Mouse (Mus musculus): ENCODE measurements at regions not wholly inside any gene's neighbourhood (a gene's known extent, or its start where the extent isn't known, plus 50 kb on each side); places are given as distances from the start of the nearest gene placed in this dataset.
A peak's percentile ranks its signal among the peaks of the same experiment; 100 is the strongest.

GRCm38 (mm10) chr12:15741219-15741618 is 75.5 kb downstream of the Trib2 start:
- no peak for DNase-seq
- intact Hi-C loops (cut with DNase I): no loop called here

GRCm38 (mm10) chr12:15738989-15739388 is 77.7 kb downstream of the Trib2 start:
- no peak for DNase-seq

DNA sequence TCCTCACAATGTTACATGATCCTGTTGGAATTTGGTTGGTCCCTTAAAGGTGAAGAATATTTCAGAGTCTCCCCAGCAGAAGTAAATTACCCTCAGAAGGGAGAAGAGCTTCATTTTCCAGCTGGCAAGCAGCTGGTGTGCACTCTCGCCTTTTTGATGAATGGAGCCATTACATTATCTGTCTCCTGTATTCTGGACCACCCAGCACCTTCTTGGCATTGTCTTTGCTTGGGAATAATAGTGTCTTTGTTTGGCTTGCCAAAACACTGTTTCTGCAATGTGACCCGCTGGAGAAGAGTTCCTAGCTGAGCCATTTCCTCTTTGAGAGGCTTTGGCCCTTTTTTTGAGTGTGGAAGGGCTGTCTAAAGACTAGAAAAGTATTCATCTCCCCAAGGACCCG is 85.5 kb downstream of the Trib2 start:
- peak; percentile 63 for DNase-seq
- intact Hi-C loops (cut with DNase I): no loop called here

More at GRCm38 (mm10) chr12:15738989-15739388, 77.7 kb downstream of the Trib2 start:
- intact Hi-C loops (cut with DNase I): no loop called here

- intact Hi-C loops (cut with DNase I): no loop called here
- DNase-seq: no peak
These were observed 87.0 kb downstream of the Trib2 start for GRCm38 (mm10) chr12:15729696-15730095.

DNA sequence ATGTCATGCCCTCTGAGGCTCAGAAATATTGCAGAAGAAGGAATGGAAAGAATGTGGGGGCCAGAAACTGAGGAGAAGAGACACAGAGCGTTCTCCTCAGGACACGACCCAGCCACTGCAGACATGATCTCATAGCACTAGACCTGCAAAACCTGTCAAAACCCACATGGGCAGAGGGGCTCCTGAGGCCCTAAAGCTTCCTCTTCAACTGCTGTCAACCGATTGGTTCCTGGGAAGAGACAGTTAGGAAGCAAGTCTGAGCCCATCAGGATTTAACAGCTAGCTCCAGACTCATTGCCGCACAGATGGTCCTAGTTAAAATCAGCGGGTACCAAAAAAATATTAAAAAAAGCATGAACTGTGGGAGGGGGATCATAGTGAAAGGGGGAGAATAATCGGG is 93.2 kb downstream of the Trib2 start:
- intact Hi-C loops (cut with DNase I): no loop called here
- DNase-seq: no peak

DNA sequence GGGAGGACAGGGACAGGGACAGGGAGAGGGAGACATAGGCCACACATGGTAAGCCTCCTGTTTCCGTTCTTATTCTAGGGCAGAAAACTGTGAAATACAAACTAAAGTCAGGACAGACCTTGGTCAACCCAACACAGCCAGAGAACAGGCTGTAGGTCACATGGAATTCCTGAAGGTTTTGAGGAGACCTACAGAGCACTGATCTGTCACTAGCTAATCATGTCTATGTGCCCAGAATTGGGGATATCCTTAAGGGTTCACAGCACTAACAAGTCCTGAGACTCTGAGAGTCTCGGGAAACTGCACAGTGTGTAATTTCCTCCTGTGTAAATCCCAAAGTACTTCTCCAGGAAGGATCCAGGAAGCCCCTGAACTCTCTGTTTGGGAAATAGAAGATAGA is 94.6 kb downstream of the Trib2 start:
- intact Hi-C loops (cut with DNase I): no loop called here
- no peak for DNase-seq

- no peak for DNase-seq
- intact Hi-C loops (cut with DNase I): no loop called here
These were observed 96.6 kb downstream of the Trib2 start for GRCm38 (mm10) chr12:15720171-15720570.

- no peak for DNase-seq
- intact Hi-C loops (cut with DNase I): no loop called here
These were observed 97.9 kb downstream of the Trib2 start for GRCm38 (mm10) chr12:15718827-15719226.

DNA sequence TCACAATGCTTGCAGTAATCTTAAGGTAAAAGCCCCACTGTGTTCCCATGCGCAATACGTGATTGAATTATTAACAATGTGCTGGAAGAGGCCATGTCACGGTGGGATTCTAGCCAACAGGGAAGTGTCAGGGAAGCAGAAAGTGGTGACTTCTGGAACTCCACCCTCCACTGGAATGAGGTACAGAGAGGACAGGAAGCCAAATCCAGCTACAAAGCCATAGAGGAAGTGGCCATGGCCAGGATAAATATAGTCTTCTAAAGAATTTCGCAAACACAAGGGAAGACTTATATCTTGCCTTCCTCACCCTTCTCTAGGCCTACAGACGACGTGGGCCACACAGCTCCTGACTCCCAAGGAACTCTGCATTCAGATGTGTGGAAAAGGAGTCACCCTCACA is 98.7 kb downstream of the Trib2 start:
- intact Hi-C loops (cut with DNase I): no loop called here
- no peak for DNase-seq

DNA sequence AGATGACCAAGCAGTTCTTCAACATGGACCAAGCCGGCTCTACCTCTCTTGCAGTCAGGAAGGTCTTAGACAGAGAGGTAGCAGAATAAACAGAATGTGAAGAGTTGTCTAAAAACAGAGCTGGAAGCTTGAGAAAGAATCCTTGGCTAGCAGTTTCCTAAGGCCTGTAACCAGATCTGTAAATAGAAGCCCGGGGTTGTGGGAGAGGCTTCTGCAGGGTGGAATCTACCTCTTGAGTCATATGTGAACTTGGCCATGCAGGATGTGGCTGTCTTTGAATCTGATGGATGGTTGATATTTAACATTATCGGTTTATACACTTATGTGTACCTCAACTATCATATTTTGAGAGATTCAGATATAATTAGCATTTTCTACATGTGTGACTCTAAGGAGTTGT is 99.4 kb downstream of the Trib2 start:
- DNase-seq: no peak
- intact Hi-C loops (cut with DNase I): no loop called here

DNA sequence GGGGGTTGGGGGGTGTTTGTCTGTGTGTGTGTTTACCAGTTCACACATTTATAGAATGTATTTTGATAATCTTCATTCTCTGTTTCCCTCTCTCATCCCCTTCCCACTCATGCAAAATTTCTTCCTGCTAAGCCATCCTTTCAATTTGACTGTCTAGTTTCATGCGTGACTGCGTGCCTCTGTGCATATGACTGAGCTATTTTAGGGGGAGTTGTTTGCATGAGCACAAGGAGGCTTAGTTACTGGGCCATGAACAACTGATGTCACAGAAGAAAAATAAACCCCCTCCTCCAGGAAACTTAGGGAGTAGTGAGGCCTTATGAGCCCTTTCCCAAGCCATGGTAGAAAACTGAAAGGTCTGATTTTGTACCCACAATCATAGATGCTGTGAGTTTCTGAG is 103.1 kb downstream of the Trib2 start:
- intact Hi-C loops (cut with DNase I): no loop called here
- no peak for DNase-seq

- DNase-seq: no peak
These were observed 109.1 kb downstream of the Trib2 start for GRCm38 (mm10) chr12:15707570-15708095.

GRCm38 (mm10) chr12:15704412-15704811 is 112.3 kb downstream of the Trib2 start:
- DNase-seq: peak; percentile 4
- intact Hi-C loops (cut with DNase I): no loop called here

More at GRCm38 (mm10) chr12:15707570-15708095, 109.1 kb downstream of the Trib2 start:
- intact Hi-C loops (cut with DNase I): no loop called here

- DNase-seq: no peak
- intact Hi-C loops (cut with DNase I): no loop called here
These were observed 114.6 kb downstream of the Trib2 start for GRCm38 (mm10) chr12:15702137-15702536.

GRCm38 (mm10) chr12:15698829-15699228 is 117.9 kb downstream of the Trib2 start:
- no peak for DNase-seq
- intact Hi-C loops (cut with DNase I): no loop called here

DNA sequence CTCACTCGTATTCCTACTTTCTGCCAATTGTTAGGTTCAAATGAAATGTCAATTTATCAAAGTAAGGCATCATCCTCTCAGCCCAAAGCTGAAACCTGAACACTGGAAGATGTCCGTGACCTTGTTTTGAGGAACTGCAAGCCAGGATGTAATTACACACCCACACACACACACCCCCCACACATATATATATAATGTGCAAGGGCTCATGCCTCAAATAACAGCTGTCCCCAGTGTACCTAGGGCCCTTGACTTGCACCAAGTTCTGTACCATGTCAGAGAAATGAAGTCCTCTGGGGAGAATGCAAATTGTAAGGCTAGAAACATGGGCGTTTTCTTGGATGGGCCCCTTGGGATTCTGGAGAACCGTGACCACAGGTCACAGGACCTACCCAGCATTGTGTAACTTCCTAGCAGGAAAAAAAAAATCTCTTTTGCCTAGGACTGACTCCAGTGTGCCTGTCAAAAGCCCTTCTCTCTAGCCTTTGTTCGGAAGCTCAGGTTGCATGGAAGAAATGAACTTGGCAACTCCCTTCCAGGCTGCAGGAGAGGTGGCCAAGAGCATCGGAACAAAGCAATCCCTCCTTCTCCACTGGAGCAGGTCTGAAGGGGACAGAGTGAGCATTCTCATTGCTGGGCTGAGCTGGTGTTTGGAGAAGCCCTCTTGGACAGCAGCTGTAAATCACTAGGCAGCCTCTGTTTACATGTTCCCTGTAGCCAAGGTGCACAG is 118.5 kb downstream of the Trib2 start:
- DNase-seq: no peak
- intact Hi-C loops (cut with DNase I): no loop called here

DNA sequence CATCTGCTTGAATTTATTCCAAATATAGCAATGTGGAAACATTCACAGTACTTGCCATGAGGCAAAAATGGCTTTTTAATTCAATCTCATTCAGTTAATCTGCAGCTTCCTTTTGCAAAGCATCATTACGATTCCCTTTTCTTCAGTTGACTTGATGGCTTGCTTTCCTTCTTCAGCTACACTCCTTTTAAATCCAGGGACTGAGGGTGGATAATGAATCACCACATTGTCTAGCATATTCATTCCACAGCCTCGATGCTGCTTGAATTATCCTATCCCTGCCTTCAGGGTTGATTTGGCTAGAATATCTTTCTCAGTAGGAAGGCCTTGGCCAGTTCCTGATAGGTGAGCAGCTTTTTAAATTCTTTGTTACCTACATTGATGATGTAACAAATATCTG is 128.4 kb downstream of the Trib2 start:
- no peak for DNase-seq
- intact Hi-C loops (cut with DNase I): no loop called here

DNA sequence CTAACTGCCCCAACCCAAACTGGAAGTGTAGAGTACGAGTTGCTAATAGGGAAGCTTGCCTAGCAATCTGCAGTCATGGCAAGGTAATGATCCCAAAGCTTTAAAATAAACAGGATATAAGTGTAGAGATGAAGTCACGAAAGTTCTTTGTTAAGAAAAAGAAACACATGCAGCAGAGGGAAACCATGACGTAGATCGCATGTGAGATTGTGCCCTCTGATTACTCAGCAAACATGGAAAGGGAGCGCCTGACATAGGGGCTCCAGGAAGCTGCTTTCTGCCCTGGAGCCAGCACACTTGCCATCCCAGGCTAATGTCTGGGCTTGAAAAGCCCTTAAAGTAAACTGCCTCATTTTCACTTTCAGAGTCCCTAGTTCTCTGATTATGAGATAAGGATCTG is 132.4 kb downstream of the Trib2 start:
- intact Hi-C loops (cut with DNase I): no loop called here
- no peak for DNase-seq

- no peak for DNase-seq
- intact Hi-C loops (cut with DNase I): no loop called here
These were observed 134.9 kb downstream of the Trib2 start for GRCm38 (mm10) chr12:15681678-15682355.

- intact Hi-C loops (cut with DNase I): no loop called here
- no peak for DNase-seq
These were observed 140.6 kb downstream of the Trib2 start for GRCm38 (mm10) chr12:15676127-15676526.

- intact Hi-C loops (cut with DNase I): no loop called here
These were observed 157.0 kb downstream of the Trib2 start for GRCm38 (mm10) chr12:15659755-15660154.

DNA sequence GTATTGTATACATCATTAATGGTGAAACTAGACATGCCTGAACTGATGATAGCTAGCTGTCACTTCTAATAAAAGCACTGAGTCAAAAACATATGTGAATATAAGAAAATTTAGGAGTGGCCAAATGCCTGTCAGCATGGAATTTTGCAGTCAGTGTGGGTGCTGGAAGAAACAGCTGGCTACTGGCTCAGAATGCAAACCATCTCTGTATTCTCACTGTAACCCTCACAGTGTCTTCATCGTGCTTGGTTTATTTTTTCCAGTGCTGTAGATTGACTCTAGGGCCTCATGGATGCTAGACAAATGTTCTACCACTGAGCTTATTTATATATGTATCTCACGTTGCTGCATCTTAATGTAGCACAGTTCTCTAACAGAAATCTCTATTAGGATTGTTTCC is 157.4 kb downstream of the Trib2 start:
- DNase-seq: no peak
- intact Hi-C loops (cut with DNase I): no loop called here

More at GRCm38 (mm10) chr12:15659755-15660154, 157.0 kb downstream of the Trib2 start:
- no peak for DNase-seq

Data from left cerebral cortex, postnatal 4 days (tissue).